Mouse (Mus musculus) lung, postnatal 0 days (tissue): ENCODE data around the gene Enpp1.

Source experiments
- CTCF ChIP-seq: IDR thresholded peaks from 2 replicates; pipeline ENCODE4 v1.5.1; 2016; ENCODE audit warnings: antibody characterized with exemption, mild to moderate bottlenecking
- EP300 ChIP-seq: IDR thresholded peaks from 2 replicates; pipeline ENCODE4 v1.6.1; 2016; ENCODE audit warnings: antibody characterized with exemption, mild to moderate bottlenecking, control low read depth

- TF ChIP-seq CTCF (no peak), EP300 (no peak)
Observed at GRCm38 (mm10) chr10:24635884-24636283, 76.1 kb downstream of the Enpp1 start.
